Mouse (Mus musculus) heart, embryonic 16.5 days (tissue): ENCODE data around the gene 4930568D16Rik. TPM values are rescaled to one million over a fixed set of nuclear protein-coding genes. Genes with fewer than 3 reads are reported as not detected.

Experiments used
- polyA plus RNA-seq: library from polyadenylated mRNA; unstranded; fragments of >200 nt; fragmentation: Nextera tagmentation; extraction: Ambion mirVana; gene quantifications from 2 replicates; pipeline ENCODE4 v1.2.1, GENCODE M21; 2015

Gene 4930568D16Rik
- polyA plus RNA-seq, 1 experiment from 2014 or later = not detected

Other genes starting within 250 kb of the 4930568D16Rik start
- gene Rab14, start 166.6 kb downstream of the 4930568D16Rik start, polyA plus RNA-seq = 256 and 284 TPM in 2 replicates
- gene Gsn, start 111.3 kb downstream of the 4930568D16Rik start, polyA plus RNA-seq = 348 and 376 TPM in 2 replicates
- 61.1 and 64.2 TPM in 2 replicates for gene Stom, start 30.8 kb downstream of the 4930568D16Rik start, polyA plus RNA-seq
- gene 4930402F06Rik, start 29.4 kb upstream of the 4930568D16Rik start, polyA plus RNA-seq = not detected in 2 replicates
- 28.6 and 30.9 TPM in 2 replicates for gene Ggta1, start 95.5 kb upstream of the 4930568D16Rik start, polyA plus RNA-seq
- 27.1 and 32.9 TPM in 2 replicates for gene Dab2ip, start 190.5 kb upstream of the 4930568D16Rik start, polyA plus RNA-seq